Mouse (Mus musculus): ENCODE measurements around the gene Hoxb9.

Gene Hoxb9

DNA sequence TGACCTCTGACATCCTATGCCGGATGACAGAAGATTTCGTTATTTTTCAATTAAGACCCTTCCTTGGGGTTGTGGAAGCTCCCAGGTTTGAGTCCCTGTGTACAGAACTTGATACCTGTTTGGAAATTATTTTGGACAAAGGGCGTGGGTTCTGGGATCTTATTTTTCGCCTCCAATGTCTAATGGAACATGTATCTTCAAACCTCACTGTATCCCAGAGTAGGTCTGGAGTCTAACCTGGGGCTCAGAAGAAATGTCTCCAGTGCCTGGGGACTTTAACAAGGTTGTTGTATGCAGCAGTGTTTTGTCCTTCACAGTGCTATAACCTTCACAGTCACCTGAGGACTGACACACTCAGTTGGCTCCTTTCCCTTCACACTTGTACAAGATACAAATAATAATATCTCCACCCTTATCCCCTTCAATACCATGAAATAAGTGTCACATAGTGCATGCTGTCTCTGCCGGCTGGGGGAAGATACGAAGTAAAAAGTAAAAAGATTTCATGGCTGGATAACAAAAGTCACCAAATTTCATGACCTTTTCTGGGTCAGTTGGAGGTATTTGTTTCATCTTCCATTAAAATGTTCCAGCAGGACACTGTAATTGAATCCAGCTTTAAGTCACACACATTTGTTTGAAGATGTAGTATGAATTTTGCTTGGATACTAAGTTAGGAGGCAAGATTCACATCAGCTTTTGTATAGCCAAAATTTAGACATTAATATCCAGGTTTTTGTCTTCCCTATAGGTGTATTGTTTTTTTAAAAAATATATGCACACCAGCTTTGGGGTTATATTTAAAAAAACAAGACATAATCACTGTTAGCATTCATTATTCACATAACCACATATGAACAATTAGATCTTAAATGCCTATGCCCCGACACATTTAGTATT, 4.0 kb upstream of the Hoxb9 start:
- DNase-seq (ENCODE audit: low read depth, low spot score) = no peak

DNA sequence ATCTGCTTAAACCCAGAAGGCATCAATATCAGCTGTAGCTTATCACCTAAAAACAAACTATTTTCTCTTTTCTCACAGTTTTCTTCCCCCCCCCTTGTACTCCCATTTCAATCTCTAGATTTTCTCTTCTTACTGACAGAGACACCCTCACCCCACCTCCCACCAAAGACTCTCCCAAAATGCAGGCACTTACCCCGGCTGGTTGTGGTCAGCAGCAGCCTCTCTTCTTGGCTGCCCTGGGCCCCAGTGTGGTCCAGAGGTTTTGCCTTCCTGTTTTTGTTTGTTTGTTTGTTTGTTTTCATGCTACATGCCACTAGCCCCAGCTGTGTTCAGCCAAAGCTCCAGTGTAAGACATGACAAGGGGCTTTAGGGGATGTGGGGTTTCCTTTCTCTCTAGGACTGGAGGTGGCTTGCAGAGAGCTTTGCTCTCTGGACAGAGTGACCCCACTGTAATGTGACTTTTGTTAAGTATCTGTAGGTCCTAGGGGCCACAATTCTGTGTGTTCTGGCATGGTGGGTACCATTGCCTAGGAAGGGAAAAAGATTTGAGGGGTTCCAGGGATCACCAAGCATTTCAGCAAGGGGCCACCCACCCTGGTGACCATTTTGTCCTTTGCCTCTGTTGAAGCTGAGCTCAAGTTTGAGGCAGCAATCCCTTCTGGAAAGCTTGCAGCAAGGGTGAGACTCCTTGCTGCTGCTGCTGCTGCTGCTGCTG, 3.1 kb upstream of the Hoxb9 start:
- no peak for DNase-seq (ENCODE audit: low read depth, low spot score)

DNA sequence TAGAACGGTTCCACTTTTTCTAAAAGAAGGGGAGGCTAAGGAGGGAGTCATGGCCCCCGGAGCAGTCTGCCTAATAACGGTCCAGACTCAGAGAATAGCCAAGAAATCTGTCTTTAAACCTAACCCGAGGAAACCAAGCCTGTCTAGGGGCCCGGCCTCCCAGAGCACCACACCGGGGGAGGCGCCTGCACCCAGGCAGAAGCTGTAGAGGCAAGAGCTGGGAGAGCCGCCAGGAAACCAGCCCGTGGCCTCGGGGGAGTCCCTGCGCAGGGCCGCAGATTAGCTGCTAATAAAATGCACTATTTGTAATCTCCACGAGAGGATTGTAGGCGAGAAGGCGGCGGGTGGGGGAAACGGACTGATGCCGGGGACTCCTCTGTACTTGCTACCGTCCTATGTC, 1.4 kb upstream of the Hoxb9 start:
- no peak for DNase-seq (ENCODE audit: low read depth, low spot score)

DNA sequence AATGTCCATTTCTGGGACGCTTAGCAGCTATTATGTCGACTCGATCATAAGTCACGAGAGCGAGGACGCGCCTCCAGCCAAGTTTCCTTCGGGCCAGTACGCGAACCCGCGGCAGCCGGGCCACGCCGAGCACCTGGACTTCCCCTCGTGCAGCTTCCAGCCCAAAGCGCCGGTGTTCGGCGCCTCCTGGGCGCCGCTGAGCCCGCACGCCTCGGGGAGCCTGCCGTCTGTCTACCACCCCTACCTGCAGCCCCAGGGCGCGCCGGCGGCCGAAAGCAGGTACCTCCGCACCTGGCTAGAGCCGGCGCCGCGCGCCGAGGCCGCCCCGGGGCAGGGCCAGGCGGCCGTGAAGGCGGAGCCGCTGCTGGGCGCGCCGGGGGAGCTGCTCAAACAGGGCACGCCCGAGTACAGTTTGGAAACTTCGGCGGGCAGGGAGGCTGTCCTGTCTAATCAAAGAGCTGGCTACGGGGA, 319 bp downstream of the Hoxb9 start:
- DNase-seq (ENCODE audit: low read depth, low spot score) = no peak

DNA sequence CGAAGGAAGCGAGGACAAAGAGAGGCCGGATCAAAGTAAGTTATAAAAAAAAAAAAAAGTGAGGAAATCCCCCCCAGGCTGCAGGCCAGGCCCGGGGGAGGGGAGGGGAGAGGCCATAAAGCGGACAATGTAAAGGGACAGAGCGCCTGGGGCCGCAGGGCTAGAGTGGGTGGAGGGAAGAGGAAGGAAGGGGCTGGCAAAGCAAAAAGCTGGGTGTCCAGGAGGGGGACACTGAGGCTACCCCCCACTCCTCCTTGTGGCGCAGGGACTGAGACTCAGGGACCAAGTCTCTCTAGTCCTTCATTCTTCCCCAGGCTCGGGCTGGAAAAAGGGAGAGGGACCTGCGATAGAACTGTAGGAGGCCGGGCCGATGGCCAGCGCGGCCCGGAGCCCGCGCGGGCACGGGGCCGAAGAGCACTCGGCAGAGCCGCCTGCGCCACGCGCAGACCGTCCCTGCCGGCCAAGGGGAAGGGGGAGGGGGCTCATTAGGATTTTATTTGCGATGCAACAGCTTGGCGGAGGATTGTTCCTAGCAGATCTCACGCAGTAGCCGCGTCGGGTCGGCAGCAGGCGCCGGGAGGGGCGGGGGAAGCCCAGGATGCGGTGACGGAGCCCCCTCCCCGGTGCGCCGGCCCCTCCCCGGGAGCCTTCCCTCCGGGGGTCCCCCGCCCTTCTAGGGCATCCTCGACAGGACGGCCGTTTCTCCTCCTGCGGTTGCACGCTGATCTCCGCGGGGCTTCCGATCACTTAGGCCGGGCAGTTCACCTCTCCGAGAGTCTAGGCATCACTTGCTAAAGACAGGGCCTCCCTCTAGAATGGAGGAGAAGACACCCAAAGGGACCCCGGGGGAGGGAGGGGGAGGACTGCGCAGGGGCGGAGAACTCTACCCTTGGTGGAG, 1.0 kb downstream of the Hoxb9 start:
- DNase-seq (ENCODE audit: low read depth, low spot score) = no peak

DNA sequence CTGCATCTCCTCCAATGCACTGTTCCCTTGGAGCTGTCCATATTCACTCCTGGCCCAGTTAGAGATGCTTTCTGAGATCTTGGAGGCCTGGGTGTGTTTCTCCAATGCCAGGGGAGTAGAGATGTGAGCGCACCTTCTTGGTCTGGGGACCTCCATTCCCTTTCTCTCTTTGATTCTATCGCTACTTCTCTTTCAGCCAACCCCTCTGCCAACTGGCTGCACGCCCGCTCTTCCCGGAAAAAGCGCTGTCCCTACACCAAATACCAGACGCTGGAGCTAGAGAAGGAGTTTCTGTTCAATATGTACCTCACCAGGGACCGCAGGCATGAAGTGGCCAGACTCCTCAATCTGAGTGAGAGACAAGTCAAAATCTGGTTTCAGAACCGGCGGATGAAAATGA, 3.2 kb downstream of the Hoxb9 start:
- no peak for DNase-seq (ENCODE audit: low read depth, low spot score)

DNA sequence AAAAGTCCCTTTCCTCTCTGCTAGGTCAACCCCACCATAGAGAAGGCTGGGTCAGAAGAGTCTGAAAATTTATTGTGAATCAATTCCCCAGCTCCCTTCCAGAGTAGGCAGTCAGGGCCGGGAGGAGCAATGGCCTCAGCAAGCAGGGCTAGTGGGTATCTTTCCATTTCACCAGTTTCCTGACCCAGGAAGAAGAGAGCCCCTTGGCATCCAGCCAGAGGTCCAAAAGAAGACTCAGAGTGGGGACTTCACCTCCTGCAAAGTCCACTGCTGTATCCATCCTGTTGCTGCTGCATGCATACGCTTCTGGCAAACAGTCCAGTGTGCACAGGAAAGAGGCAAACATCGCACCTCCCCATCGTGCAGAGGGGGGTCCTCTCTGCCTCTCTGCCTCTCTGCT, 4.6 kb downstream of the Hoxb9 start:
- DNase-seq (ENCODE audit: low read depth, low spot score) = no peak

DNA sequence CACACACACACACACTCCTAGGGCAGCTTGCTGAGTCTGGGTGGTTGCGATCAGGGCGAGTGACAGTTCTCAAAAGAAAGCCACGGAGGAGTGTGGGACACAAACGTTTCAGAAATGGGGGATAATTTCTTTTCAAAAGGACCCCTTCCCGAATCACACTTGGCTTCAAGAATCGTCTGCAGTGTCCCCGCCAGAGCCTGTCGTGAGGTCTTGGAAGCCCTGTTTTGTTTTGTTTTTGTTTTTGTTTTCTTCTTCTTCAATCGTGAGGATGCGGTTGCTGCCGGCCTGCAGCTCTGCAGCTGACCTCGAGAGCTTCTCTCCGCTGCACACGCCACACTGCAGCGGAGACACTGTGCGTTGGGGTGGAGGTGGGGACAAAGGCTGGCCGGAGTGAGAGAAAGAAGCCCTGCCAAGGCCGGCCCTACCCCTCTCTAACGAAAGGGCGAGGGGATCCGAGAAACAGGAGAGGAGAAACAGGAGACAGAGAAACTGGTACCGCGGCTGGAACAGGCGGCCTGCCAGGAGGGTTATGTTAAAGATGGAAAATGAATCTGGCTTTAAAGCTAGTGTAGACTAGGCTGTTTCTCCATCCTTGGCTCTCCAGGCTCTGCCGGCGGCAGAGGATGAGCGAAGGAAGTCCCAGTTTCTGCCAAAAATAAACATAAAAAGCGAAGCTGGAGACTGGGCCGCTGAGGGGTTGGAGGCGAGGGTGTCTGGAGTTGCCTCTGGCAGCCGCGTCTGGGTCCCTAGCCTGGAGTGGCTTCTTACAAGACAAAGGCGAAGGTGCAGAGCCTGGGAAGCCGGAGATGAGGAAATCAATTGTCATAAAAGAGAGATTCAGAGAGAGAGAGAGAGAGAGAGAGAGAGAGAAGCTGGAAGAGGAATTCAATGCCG, 6.1 kb downstream of the Hoxb9 start:
- DNase-seq (ENCODE audit: low read depth, low spot score) = no peak

DNA sequence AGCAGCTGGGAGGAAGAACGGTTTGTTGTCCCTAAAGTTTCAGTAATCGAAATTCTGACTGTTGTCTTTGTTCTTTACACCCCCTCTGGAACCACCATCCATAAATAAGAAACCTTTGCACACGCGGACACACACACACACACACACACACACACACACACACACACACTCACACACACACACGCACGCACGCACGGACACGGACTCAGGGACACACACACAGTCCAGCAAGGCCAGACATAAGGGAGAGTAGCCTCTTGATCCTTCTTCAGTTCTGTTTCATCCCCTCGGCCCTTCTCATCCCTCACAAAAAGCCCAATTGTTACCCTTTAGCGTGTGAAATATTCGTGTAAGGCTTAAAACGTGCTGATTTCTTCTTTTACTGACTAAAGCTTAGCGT, 7.1 kb downstream of the Hoxb9 start:
- no peak for DNase-seq (ENCODE audit: low read depth, low spot score)

DNA sequence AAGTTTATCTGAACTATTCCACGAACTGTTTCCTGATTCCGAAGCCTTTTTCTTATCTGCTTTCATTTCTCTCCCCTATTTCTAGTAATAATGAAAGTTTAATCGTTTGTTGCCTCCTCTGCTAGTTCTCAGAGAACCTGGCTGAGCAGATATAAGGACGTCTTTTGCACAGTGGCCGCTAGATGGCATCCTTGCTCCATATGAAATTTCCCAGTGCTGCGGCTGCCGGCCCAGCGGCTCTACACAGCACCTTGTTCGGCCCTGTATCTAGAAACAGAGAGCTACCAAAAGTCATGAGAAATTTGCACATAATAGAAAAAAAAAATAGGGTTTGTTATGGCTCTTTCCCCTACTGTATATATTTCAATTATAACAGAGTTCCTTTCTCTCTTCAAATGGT, 7.5 kb downstream of the Hoxb9 start:
- peak; percentile 89 for DNase-seq (ENCODE audit: low read depth, low spot score)

DNA sequence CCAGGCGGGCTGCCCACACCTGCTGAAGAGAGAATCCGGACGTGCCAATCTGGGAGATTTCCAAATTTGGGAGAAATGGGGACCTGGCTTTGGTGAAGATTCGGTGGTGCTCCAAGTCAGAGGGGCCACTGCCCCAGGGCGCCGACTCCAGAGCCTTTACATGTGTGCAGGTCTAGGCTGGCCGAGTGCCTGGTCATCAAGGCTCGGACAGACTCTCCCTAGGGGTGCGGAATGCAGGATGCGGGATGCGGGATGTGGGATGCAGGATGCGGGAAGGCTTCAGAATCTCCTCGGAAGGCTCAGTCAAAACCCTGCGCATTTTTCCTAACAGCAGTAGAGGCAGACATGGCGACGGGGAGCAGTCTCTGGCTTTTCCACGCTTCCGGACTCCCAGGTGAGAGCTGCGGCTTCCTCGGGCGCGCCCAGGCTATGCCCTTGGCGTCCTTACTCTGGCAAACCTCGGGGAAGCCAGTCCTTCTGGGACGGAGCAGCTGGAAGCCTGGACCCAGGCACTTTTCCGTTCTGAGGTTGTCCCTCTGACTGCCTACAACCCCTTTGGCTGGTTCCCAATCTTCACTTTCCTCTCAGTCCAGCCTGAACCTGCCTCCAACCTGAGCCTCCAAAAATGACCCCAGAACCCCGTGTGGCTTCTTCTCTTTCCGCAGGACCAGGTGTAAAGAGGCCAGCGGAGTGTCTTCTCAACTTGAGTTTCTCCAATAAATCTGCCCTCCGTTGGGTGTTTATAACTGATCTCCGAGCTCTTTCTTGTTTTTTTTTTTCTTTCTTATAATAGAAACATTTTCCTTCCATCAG, 8.4 kb downstream of the Hoxb9 start:
- DNase-seq (ENCODE audit: low read depth, low spot score) = no peak

DNA sequence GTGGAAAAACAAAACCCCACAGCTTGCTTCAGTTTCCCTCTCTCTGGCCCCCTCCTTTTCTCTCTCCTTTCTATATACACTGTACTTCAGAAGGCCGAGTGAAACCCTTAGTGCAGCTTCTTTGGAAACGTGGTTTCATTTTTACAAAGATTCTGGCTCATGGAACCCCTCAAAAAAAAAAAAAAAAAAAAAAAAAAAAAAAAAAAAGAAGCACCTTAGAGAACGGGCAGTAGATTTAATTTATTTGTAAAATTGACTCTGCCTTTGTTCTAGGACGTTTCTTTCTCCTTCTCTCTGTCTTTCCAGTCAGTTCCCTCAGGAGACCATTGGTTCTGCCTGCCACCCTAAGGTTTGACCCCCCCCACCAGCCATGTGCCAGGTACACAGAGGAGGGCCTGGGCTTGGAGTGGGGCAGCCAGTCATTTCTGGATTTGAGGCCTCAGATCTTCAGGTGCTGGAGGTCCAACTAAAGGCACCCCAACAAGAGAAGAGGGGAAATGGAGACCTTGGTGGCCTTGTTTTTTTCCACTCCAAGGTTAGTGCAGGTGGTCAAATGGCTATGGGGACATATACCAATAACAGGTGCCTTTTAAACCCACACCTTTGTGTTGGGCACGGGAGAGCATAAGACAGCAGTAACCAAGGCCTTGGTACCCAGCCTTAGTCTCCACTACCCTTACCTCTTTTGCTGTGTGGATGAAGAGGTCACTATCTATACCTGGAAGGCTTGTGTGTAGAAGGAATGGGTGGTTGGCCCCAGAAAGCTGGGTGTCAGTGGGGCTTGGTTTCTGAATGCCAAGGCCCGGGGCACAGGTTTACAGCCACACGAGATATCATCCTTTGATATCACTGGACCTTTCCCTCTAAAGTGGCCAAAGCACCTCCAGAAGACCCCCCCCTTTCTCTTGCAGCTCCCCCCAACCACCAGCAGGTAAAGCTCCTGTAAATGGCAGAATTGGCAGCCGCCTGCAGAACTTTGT, 9.4 kb downstream of the Hoxb9 start:
- DNase-seq (ENCODE audit: low read depth, low spot score) = no peak

DNA sequence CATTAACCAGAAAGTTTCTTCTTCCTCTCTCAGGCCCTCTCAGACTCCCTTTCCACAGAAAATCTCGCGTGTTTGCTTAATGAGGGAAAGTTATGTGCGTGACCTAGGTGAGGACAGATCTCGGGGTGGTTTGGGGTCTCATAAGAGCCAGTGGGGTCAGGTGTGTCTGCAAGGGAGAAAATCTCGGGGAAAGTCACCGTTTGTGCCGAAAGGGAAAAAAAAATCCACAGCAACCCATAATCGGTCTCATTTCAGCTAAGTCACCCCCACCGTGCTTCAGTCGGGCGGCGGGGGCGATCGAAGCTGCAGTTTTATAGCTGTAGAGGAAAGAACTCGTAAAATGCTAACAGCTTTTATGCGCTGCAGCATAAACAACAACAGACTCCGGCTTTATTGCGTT, 10.1 kb downstream of the Hoxb9 start:
- no peak for DNase-seq (ENCODE audit: low read depth, low spot score)

DNA sequence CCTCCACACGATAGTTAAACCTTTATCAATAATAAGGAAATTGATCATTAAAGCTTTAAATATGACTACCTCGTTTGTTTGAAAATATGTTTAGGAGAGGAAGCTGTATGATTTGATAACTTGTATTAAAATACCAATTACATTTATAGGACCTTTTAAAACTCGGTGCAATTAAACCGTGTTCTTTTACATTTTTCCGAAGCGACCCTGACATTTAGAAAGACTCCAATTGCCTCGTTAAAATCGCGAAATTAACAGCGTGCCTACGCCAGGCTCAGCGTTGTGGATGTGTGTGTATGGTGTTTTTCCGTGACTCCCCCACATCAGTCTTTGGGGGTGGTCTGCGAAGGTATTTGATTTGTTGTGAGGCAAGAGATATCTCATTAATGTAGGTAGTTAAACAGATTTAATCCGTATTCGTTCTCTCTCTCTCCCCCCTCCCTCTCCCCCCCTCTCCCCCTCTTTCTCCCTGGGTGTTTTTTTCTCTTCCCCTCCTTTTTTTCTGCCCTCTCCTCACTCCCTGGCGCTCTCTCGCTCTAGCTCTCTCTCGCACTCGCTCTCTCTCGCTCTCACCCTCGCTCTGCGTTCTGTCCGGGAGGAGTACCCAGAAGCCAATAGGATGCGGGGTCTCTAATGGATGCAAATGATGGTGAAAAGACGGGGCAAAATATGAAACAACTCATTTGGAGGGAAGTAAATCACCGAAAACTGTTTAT, 10.8 kb downstream of the Hoxb9 start, which contains the start of gene Hoxb8:
Gene Hoxb8 (plus strand): TSS at position 51 of the 716 bp plus-strand sequence.
- DNase-seq (ENCODE audit: low read depth, low spot score) = no peak

DNA sequence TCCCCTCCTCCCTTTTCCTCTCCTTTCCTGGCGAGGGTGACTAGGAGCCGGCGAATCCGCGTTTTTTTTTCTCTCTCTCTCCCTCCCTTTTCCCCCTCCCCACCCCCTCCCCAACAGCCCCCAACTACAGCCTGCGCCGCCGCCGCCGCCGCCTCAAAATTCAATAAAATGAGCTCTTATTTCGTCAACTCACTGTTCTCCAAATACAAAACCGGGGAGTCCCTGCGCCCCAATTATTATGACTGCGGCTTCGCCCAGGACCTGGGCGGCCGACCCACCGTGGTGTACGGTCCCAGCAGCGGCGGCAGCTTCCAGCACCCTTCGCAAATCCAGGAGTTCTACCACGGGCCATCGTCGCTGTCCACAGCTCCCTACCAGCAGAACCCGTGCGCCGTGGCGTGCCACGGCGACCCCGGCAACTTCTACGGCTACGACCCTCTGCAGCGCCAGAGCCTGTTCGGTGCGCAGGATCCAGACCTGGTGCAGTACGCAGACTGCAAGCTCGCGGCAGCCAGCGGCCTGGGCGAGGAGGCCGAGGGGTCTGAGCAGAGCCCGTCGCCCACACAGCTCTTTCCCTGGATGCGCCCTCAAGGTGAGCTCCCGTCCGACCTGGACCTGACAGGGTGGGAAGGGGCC, 11.7 kb downstream of the Hoxb9 start:
- DNase-seq (ENCODE audit: low read depth, low spot score) = no peak

DNA sequence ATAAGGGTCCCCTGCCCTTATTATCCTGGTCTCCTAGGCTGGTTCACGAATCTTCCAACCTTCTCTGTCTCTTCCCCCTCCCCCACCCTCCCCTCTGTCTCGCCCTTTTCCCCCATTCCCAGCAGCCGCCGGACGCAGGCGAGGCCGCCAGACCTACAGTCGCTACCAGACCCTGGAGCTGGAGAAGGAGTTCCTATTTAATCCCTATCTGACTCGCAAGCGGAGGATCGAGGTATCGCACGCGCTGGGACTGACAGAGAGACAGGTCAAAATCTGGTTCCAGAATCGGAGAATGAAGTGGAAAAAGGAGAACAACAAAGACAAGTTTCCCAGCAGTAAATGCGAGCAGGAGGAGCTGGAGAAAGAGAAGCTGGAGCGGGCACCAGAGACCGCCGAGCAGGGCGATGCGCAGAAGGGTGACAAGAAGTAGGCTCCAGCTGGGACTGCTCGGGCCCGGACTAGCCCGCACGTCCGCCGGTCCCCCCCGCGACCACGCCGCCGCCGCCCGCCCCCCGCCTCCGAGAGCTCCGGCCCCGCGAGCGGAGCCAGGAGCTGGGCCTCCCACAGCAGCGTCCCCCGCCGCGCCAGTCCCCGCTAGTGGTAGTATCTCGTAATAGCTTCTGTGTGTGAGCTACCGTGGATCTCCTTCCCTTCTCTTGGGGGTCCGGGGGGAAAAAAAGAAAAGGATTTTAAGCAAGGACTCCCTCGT, 12.9 kb downstream of the Hoxb9 start:
- DNase-seq (ENCODE audit: low read depth, low spot score) = no peak
